8 mouse cellular contexts compared by ENCODE assay signal in genomic region chr11:74946348-74946747, GRCm38 (mm10). TPM values are rescaled to one million over a fixed set of nuclear protein-coding genes. Genes with fewer than 3 reads are reported as not detected.
DNase-seq lines count a peak whose midpoint lies in the region; ATAC-seq and TF ChIP-seq lines count a peak whose summit lies in the region.

No protein-coding gene starts in this region.

- no peaks in the 10 kb centered on the region for H3K9me3 ChIP-seq in heart, postnatal 0 days (replicated peaks; ENCODE audit: control insufficient read depth, low read length)

- WGBS in heart, postnatal 0 days, result 83% methylated on average over 3 of the region's 3 CpGs
- WGBS in thymus, adult 2 months, result 84% methylated on average over 3 of the region's 3 CpGs

- TF ChIP-seq EP300 in heart, postnatal 0 days (IDR thresholded peaks at IDR 0.05; ENCODE audit: low read depth), result no peak

- no peak for TF ChIP-seq POLR2A in thymus, adult 2 months (IDR thresholded peaks at IDR 0.05; ENCODE audit: control insufficient read depth, extremely low read depth, insufficient read depth, low read length, poor library complexity)

- H3K4me2 ChIP-seq in heart, postnatal 0 days (ENCODE audit: low read depth, low read length), result no peak overlapping the region

- no peaks in the 10 kb centered on the region for H3K27me3 ChIP-seq in heart, postnatal 0 days (ENCODE audit: control insufficient read depth, insufficient read depth, low read length)
- H3K27me3 ChIP-seq in thymus, adult 2 months (ENCODE audit: control insufficient read depth, insufficient read depth, low read length), result no peaks in the 10 kb centered on the region

- no peaks in the 10 kb centered on the region for H3K4me1 ChIP-seq in heart, postnatal 0 days (ENCODE audit: control insufficient read depth, insufficient read depth)
- H3K4me1 ChIP-seq in thymus, adult 2 months (replicated peaks; ENCODE audit: control insufficient read depth, insufficient read depth, low read length), result no peaks in the 10 kb centered on the region

- no peak overlapping the region for H3K4me3 ChIP-seq in heart, postnatal 0 days (ENCODE audit: low read depth, low read length)
- no peak overlapping the region for H3K4me3 ChIP-seq in thymus, adult 2 months (ENCODE audit: control insufficient read depth, insufficient read depth, low read length)

- DNase-seq in heart, postnatal 0 days (ENCODE audit: low spot score), result peak; percentile 50
- no peak for DNase-seq in heart, adult 11 months
- DNase-seq in thymus, adult 2 months, result peak; percentile 16
- no peak for DNase-seq in thymus, postnatal 4 days
- DNase-seq in embryo, embryonic 10.5 days (ENCODE audit: low spot score), result peak; percentile 74
- DNase-seq in retina, embryonic 14.5 days (ENCODE audit: low spot score), result peak; percentile 72
- no peak for DNase-seq in gastrocnemius, postnatal 4 days (ENCODE audit: low spot score in 2 of 2)
- no peak for DNase-seq in urinary bladder, postnatal 14 days (ENCODE audit: low spot score)

- no peak for ATAC-seq in heart, postnatal 0 days (ENCODE audit: insufficient read depth, low read depth)

- H3K36me3 ChIP-seq in heart, postnatal 0 days (replicated peaks; ENCODE audit: control insufficient read depth, insufficient read depth, low read length), result peaks cover 39% of the 10 kb centered on the region
- peaks cover 31% of the 10 kb centered on the region for H3K36me3 ChIP-seq in thymus, adult 2 months (ENCODE audit: control insufficient read depth, insufficient read depth, low read length)

- TF ChIP-seq CTCF in heart, postnatal 0 days (IDR thresholded peaks at IDR 0.05; ENCODE audit: low read depth), result peak; percentile 70
- TF ChIP-seq CTCF in thymus, adult 2 months (IDR thresholded peaks at IDR 0.05; ENCODE audit: borderline replicate concordance, control insufficient read depth, extremely low read depth, insufficient read depth, low read length, poor library complexity), result no peak

- no peak overlapping the region for H3K27ac ChIP-seq in heart, postnatal 0 days (ENCODE audit: low read depth)
- no peak overlapping the region for H3K27ac ChIP-seq in thymus, adult 2 months (ENCODE audit: control insufficient read depth, insufficient read depth, low read length)

- H3K9ac ChIP-seq in heart, postnatal 0 days (replicated peaks; ENCODE audit: low read depth, low read length), result no peak overlapping the region

RNA-seq across cellular contexts. Expression of gene Srr, which starts 20.6 kb away (rescaled TPM):
- 16.3 and 34.0 TPM in 2 replicates for total RNA-seq in heart, postnatal 0 days (2014; rRNA removed; ENCODE audit: low replicate concordance)
- polyA plus RNA-seq in heart, postnatal 0 days (2015; fragmentation: Nextera tagmentation; extraction: Ambion mirVana), result 14.5 and 15.8 TPM in 2 replicates
- polyA plus RNA-seq in thymus, adult 2 months (2012; rRNA removed), result 6.3 and 7.7 TPM in 2 replicates
- total RNA-seq in gastrocnemius, postnatal 4 days (2021), result 10 to 100 TPM; 29.9 to 32.9 TPM

RNA-seq across cellular contexts. Expression of gene Smg6, which starts 20.7 kb away (rescaled TPM):
- 15.7 and 21.1 TPM in 2 replicates for total RNA-seq in heart, postnatal 0 days (2014; rRNA removed; ENCODE audit: low replicate concordance)
- 6.9 and 7.1 TPM in 2 replicates for polyA plus RNA-seq in heart, postnatal 0 days (2015; fragmentation: Nextera tagmentation; extraction: Ambion mirVana)
- polyA plus RNA-seq in thymus, adult 2 months (2012; rRNA removed), result 69.4 and 69.7 TPM in 2 replicates
- 10 to 100 TPM; 25.0 to 28.6 TPM for total RNA-seq in gastrocnemius, postnatal 4 days (2021)

RNA-seq across cellular contexts. Expression of gene Tsr1, which starts 48.5 kb away (rescaled TPM):
- 17.5 and 20.9 TPM in 2 replicates for total RNA-seq in heart, postnatal 0 days (2014; rRNA removed; ENCODE audit: low replicate concordance)
- 11.2 and 13.3 TPM in 2 replicates for polyA plus RNA-seq in heart, postnatal 0 days (2015; fragmentation: Nextera tagmentation; extraction: Ambion mirVana)
- 15.4 and 17.9 TPM in 2 replicates for polyA plus RNA-seq in thymus, adult 2 months (2012; rRNA removed)
- total RNA-seq in gastrocnemius, postnatal 4 days (2021), result 10 to 100 TPM; 28.6 to 30.4 TPM

RNA-seq across cellular contexts. Expression of gene Sgsm2, which starts 49.5 kb away (rescaled TPM):
- 9.2 and 11.7 TPM in 2 replicates for total RNA-seq in heart, postnatal 0 days (2014; rRNA removed; ENCODE audit: low replicate concordance)
- polyA plus RNA-seq in heart, postnatal 0 days (2015; fragmentation: Nextera tagmentation; extraction: Ambion mirVana), result 2.3 and 2.5 TPM in 2 replicates
- polyA plus RNA-seq in thymus, adult 2 months (2012; rRNA removed), result 13.5 and 14.5 TPM in 2 replicates
- total RNA-seq in gastrocnemius, postnatal 4 days (2021), result 10 to 100 TPM; 10.5 to 12.0 TPM

Comparison
In these comparisons a context has a peak if more than half of its experiments do, and no peak if none do; other contexts are left out.
1. DNase-seq: peak in heart, postnatal 0 days (single experiment), thymus, adult 2 months (single experiment), embryo, embryonic 10.5 days (single experiment) and retina, embryonic 14.5 days (single experiment); none in heart, adult 11 months (single experiment), thymus, postnatal 4 days (single experiment), gastrocnemius, postnatal 4 days (0 of 2) and urinary bladder, postnatal 14 days (single experiment).